Mouse (Mus musculus) c-Kit-negative CD71-positive TER-119-positive erythroid progenitor cells, embryonic 14.5 days (primary cell): Measurements from ENCODE around the gene Slc26a6.

Experiments
- DNase-seq: peaks from one replicate; pipeline ENCODE4 v3.0.0-alpha.2; 2013; ENCODE audit warnings: low read depth, low spot score

The Slc26a6 gene

DNA sequence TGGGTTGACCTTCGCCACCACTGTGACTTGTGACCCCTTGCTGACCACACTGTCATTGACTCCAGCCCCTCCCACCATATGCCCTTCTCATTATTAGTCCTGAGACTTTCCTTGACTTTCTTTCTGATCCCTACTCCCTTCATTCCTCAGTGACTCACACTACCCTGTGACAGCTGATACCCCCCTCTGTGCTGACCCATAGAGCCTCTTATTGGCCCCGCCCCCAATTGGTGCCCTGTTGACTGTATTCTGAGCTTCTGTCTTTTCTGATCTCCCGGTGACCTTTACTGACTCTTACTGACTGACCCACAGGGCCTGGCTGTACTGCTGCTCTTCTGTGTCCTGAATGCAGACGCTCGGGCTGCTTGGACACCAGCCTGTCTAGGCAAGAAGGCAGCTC is 7.7 kb upstream of the Slc26a6 start:
- no peak for DNase-seq

DNA sequence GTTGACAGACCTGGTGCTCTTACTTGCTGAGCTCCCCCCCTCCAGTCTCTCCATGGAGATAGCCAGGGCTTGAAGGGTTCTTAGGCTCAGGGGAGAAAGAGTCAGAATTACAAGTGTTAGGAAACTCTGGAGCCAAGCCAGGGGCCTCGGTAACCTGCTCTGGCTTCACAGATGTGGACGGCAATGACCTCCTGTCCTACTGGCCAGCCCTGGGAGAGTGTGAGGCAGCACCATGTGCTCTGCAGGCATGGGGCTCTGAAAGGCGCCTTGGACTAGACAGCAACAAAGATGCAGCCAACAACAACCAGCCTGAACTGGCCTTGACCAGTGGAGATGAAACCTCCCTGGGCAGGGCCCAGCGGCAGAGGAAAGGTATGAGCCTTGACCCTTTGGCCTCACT is 5.7 kb upstream of the Slc26a6 start:
- no peak for DNase-seq

DNA sequence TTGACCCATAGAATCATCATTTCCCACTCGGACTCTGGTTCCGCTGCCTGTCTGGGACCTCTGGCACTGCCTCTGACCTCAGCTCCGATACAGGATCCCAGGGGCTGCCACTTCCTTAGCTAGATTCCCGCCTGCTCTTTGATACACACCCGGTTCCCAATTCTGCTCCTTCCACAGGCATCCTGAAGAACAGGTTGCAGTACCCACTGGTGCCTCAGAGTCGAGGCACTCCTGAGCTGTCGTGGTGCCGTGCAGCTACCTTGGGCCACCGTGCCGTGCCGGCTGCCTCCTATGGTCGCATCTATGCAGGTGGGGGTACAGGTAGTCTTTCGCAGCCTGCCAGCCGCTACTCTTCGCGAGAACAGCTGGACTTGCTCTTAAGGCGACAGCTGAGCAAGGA is 4.7 kb upstream of the Slc26a6 start:
- no peak for DNase-seq

GRCm38 (mm10) chr9:108853635-108854240 is 655 bp downstream of the Slc26a6 start:
- peak; percentile 65 for DNase-seq

GRCm38 (mm10) chr9:108854241-108854696 is 1.2 kb downstream of the Slc26a6 start:
- DNase-seq = peak; percentile 54

- DNase-seq = no peak
These were observed 2.3 kb downstream of the Slc26a6 start for GRCm38 (mm10) chr9:108855335-108855734.

DNA sequence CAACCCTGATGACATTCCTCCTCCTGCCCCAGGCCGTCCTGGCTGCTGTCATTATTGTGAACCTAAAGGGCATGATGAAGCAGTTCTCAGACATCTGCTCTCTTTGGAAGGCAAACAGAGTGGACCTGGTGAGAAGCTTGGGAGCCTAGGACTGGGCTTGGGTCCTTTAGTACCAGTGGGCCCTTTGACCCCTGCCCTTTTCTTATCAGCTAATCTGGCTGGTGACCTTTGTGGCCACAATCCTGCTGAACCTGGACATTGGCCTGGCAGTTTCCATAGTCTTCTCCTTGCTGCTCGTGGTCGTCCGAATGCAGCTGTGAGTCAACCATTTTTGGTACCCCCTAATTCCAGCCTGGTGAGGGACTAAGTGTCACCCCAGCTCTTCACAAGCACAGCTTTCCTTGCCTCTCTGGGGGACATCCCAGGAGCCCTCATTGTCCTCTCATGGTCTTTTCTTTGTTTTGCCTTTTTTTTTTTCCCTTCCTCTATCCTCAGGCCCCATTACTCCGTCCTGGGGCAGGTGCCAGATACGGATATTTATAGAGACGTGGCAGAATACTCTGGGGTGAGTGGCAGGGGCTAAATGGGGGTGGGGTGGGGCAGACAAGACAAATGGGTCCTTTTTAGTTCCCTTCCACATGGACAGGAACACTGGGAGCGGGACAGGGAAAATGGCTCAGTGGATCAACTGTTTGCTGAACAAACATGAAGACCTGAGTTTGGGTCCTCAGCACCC is 5.9 kb downstream of the Slc26a6 start:
- DNase-seq = no peak

GRCm38 (mm10) chr9:108912308-108912707 is 59.2 kb downstream of the Slc26a6 start:
- no peak for DNase-seq

DNA sequence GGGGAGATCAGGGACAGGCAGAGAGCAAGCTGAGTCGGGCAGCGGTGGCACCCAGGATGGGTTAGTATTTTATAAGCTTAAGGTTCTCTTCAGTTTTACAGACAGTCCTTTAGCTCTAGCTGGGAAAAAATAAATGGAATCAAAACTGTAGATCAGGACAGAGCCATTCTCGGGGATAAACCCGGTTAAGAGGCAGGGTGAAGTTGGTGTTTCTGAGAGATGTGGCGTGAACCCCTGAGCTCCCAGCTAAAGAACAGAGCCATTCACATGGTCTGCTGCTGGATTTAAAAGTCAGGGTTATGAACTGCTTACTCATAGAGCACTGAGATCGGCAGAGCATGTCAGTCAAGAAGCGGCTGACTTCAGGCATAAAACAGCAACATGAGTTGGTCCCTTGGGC is 60.1 kb downstream of the Slc26a6 start:
- no peak for DNase-seq

DNA sequence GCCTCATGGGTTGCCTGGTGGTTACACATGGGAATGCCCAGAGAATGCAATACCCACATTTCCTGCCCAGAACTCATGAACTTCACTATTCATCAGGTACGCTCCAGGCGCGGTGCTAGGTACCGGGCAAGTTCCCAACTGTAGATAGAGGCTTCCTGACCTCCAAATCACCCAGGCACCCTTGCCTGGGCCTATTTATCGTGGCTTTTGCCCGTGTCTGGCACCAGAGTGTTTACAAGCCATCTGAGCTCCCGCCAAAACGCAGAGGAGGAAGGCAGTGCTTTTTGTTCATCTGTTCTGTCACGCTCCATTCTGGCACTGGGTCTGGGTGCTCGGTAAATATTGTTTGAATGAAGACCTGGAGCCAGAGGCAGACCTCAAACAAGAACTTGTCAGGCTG is 60.5 kb downstream of the Slc26a6 start:
- no peak for DNase-seq

GRCm38 (mm10) chr9:108914491-108914890 is 61.4 kb downstream of the Slc26a6 start, which contains the start of gene Tmem89:
TSS of gene Tmem89 (plus strand) at chr9:108914619.
- no peak for DNase-seq

DNA sequence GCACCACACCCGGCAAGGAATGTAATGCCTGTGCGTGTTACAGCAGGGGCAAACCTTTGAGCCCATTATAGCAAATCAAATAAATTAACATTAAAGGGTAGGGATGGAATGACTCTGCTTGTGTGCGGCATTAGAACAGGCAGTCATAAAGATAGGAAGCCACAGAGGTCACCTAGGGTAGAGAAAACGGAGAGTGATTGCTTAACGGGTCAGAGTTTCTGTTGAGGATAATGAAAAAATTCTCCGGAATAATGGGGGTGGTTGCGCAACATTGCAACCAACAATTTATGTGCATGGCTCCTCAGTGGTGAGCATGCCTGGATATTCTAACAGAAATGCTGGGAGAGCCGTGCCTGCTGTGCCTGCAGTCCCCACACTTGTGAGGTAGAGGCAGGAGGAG is 72.8 kb downstream of the Slc26a6 start:
- no peak for DNase-seq

GRCm38 (mm10) chr9:108928424-108928823 is 75.3 kb downstream of the Slc26a6 start:
- DNase-seq = no peak

GRCm38 (mm10) chr9:108935991-108936390 is 82.9 kb downstream of the Slc26a6 start:
- no peak for DNase-seq

GRCm38 (mm10) chr9:108936418-108937364 is 83.6 kb downstream of the Slc26a6 start, which contains the start of gene Uqcrc1:
TSS of gene Uqcrc1 (plus strand) at chr9:108936633.
- peak; percentile 98 for DNase-seq

DNA sequence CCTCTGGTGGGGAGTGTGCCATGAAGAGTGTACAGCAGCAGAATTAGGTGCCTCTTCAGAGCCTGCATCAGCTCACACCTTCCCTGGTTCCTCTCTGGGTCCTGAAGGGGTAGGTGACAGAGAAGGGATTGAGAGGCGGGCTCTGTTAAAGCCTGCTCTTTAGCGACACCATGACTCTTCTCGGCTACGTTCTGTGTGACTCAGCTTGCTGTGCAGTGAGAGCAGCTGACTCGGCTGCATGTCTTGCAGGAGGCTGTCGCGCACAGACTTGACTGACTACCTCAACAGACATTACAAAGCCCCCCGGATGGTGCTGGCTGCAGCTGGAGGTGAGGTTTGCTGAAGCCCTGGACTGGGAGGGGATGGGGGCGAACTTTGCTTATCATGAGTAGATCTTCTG is 92.0 kb downstream of the Slc26a6 start:
- no peak for DNase-seq

GRCm38 (mm10) chr9:108945608-108946007 is 92.5 kb downstream of the Slc26a6 start:
- no peak for DNase-seq

- DNase-seq = no peak
These were observed 96.3 kb downstream of the Slc26a6 start for GRCm38 (mm10) chr9:108949231-108949966.

GRCm38 (mm10) chr9:108949967-108950728 is 97.1 kb downstream of the Slc26a6 start:
- DNase-seq = no peak

DNA sequence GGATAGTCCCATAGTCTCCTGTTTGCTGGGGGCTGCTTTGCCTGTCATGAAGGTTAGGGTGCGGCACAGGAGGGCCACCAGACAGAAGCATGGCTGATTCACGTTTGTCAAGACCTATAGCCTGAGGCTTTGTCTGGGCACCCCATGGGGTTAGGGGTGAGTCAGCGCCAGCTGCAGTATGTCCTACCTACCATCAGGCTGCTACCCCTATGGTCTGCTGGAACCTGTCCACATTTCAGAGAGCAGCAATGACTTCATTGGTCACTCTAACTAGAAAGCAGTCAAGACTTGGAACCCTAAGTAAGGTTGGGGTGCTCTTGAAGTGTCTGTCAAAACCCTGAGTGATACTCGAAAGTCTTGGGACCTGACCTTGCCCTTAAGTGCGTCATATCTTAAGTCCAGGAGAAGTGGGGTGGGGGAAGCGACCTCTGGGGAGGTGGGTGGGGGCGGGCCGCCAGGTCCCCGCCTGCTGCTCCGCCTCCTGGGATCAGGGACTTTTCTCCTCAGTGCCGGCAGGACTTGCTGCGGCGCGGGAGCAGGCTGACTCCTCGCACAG is 100.1 kb downstream of the Slc26a6 start, which contains the start of gene Col7a1:
TSS of gene Col7a1 (plus strand) at position 506 of the 556 bp plus-strand sequence.
- no peak for DNase-seq
